Mouse (Mus musculus) left cerebral cortex, postnatal 4 days (tissue): ENCODE data around the gene Cts6. TPM values are rescaled to one million over a fixed set of nuclear protein-coding genes. Genes with fewer than 3 reads are reported as not detected.
"Not testable (repeated sequence)": the region's sequence is repeated elsewhere in the genome, so short reads cannot be mapped to it uniquely, and the experiment has no call there.

ENCODE experiments used
- DNase-seq: peaks from one replicate; pipeline ENCODE4 v3.0.0-alpha.2; 2022
- intact Hi-C: fragments of 180-260 bp; cut with DNase I; formaldehyde crosslinking; loops from one replicate; pipeline ENCODE4 v1.15.1; 2025
- total RNA-seq, 2 experiments: library from RNA; stranded (reverse); gene quantifications; 2 replicates each; pipeline ENCODE4 v1.2.3; 2021

Gene Cts6
- not detected for total RNA-seq

DNA sequence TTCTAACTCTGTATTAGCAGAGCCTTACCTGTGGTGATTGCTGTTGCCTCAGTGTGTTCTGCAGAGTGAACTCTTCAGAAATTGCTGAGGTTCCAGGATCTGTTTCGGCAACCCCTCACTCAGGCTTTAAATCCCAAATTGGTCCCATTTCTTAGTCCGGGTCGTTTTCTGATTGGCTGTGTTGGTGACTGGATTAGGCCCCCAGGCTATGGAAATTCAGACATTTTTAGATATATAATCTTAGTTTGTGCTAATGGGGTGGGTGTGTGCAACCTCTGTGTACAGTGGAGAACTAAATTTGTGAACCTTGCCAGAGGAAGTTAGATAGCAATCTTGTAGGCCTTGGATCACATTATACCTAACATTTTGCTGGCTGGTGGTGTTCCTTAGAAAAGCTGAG lies at the start of gene Cts6:
Gene Cts6, minus strand, starts transcription at position 101 of the 400 bp plus-strand sequence.
- intact Hi-C loops = no loop called here

DNA sequence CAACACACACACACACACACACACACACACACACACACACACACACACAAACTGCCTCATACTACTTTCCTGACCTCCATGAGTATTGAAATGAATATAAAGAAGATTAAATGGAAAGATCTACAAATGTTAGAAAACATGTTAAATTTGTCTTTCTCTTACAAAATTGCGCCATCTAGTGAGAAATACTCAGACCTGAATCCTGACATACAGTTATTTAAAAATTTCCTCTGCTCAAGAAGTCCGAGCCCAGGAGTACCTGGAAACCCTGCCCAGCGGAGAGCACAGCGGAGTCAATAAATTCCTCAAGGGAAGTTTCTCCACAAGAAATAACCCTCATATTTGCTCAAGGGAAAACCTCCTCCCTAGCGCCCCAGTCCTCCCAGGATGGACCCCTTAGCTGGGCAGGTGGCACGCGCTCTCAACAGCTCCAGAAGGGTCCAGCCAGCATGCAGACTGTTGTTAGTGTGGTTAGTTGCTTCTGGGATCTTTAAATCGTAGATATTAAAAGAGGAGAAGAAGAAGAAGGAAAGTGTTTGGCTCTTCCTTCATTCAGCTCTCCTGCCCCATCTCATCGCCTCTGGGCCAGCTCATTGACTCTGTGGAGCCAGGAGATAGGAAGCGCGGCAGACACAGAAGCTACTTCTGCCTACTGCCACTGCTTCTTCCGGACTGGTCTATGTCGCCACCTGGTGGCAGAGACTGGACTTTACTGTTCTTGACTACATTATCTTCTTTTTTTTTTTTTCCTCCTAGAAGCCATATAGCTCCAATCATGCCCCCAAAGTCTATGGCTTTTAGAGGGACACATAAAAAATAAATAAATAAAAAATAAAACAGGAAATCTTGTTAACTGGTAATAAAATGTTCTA lies 38.1 kb upstream of the Cts6 start:
- DNase-seq = peak; percentile 25
- intact Hi-C loops = no loop called here

More for the DNA sequence above, at the start of gene Cts6:
- no peak for DNase-seq

DNA sequence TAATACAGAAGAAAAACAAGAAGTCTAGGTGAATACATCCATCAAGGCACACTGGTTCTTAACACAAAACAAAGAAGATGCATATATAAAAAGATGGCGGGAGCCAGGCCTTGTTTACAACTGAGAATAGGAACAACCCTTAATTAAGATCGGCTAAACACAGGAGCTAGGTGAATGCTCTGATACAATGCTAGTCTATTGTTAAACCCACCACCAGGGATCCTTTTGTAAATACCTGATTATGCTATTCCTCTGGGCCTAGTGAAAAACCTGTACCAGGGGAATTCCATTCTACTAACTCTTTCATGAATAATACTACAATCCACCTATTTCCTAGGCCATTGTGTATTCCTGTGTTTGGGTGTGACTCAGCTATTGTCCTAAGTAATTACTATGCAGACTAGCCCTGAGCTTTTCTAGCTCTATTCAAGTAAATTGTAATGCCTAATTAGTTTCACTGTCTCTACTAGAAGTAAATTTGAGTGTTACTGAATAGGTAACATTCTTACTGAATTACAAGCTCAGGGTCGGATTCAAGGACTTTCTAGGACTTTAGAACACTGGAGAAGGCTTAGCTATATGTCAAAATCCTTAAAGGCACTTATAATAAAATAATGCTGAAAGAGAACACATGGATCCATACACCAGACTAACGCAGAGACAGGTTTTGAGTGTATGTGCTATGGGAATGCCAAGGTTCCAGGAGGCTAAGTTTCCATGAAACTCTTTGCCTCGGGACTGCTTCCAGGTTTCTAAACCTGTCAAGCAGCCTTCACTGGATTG lies 17.9 kb downstream of the Cts6 start:
- intact Hi-C loops = not testable (repeated sequence)

DNA sequence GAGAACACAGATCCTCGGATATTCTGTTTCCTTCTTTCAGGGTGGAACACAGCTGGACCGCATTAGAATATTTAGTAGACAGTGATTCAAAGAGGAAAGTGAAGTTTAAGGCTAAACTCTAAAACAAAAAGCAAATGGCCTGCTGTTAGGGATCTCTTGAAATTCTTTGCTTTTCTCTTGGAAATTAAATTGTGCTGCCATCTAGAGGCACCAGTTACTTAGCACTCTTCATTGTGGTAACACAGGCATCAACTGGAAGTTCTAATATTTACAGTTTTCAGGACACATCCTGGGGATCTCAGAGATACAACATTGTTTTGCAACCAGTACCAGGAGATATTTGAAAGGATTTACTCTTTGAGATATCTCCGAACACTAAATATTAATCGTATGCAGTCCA lies 38.6 kb downstream of the Cts6 start:
- intact Hi-C loops = no loop called here
- no peak for DNase-seq

More for the DNA sequence above, 17.9 kb downstream of the Cts6 start:
- DNase-seq = not testable (repeated sequence)

DNA sequence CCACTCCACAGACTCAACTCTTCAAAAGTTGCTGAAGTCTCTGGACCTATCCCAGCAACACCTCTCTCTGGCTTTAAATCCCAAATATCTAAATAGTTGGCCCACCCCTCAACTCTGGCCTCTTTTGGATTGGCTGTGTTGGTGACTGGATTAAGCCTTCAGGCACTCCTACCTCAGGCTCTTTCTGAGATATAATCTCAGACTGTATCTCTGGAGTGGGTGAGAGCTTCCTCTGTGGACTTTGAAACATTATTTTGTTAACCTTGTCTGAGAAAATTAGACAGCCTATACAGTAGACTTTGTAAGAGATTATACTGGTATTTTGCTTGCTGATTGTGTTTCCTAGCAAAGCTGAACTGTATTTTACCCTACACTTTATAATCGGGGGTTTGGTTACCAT lies 39.1 kb downstream of the Cts6 start, which contains the start of gene Ctsr:
Gene Ctsr, minus strand, starts transcription at position 101 of the 400 bp plus-strand sequence.
- intact Hi-C loops = no loop called here
- no peak for DNase-seq

Other genes with a start within 250 kb of the Cts6 start
- gene Ctsj, start 197.5 kb downstream of the Cts6 start, total RNA-seq = not detected
- not detected for gene Ctsq, start 162.8 kb downstream of the Cts6 start, total RNA-seq
- gene Ctsr, start 39.2 kb downstream of the Cts6 start, total RNA-seq = not detected
- not detected for gene Cts8, start 51.9 kb upstream of the Cts6 start, total RNA-seq
- not detected for gene Gm49398, start 85.4 kb upstream of the Cts6 start, total RNA-seq
- not detected for gene Cts7, start 154.8 kb upstream of the Cts6 start, total RNA-seq